ENCODE assay signal across 11 mouse cellular contexts in the genomic region with DNA sequence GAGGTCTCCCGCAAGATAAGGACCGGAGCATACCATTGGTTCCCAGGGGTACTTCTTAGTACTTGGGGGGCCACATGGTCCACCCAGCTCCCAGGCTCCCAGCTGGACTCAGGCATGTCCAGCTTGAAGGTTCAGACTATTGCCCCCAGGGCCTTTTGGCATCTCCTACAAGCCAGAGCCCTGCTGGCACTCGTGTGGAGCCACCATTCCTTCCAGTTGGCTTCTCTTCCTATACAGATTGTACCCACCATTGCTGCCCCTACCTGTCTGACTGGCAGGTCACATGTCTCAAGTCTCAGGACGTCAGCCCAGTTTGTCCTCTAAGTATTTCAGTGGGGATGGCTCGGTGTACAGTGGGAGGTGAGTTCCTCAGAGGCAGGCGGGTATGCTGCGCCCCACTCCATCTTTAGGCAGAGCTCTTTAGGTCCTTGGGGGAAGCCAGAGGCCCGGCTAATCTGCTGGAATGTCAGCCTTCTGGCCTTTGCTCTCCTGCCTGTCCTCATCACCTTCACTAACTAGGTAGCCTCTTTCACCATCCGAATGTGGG.
DNase-seq lines count a peak whose midpoint lies in the region; ATAC-seq and TF ChIP-seq lines count a peak whose summit lies in the region.
"Had no signal": no experiment of that assay in that cellular context is flagged by ENCODE, and none has a peak within 500 bp of the region (broad histone marks: within the 10 kb centered on the region; RNA-seq: fewer than 3 reads in every experiment).

No protein-coding gene starts in this region.

- TF ChIP-seq CTCF in kidney, postnatal 0 days (IDR thresholded peaks at IDR 0.05; ENCODE audit: low read depth) = no peak
- TF ChIP-seq CTCF in kidney, adult 2 months (conservative IDR thresholded peaks at IDR 0.05; ENCODE audit: insufficient read depth, insufficient read length, low read depth, low read length) = no peak

- peak overlapping the region; percentile 36 for H3K4me3 ChIP-seq in heart, embryonic 10.5 days
- no peak overlapping the region for H3K4me3 ChIP-seq in kidney, postnatal 0 days (replicated peaks; ENCODE audit: low read depth, low read length)
- H3K4me3 ChIP-seq in kidney, adult 2 months (ENCODE audit: insufficient read depth, low read depth, low read length) = no peak overlapping the region
- H3K4me3 ChIP-seq: embryonic facial prominence, embryonic 12.5 days; liver, embryonic 15.5 days; midbrain, embryonic 15.5 days had no signal

- peaks cover 95% of the 10 kb centered on the region for H3K4me1 ChIP-seq in heart, embryonic 10.5 days
- peaks cover 42% of the 10 kb centered on the region for H3K4me1 ChIP-seq in kidney, postnatal 0 days (replicated peaks; ENCODE audit: insufficient read depth, low read length)
- H3K4me1 ChIP-seq in kidney, adult 2 months (ENCODE audit: control insufficient read depth, insufficient read depth, low read length) = peaks cover 8% of the 10 kb centered on the region; the same call in 1 of the 2 replicates

- no peaks in the 10 kb centered on the region for H3K27me3 ChIP-seq in heart, embryonic 10.5 days (ENCODE audit: insufficient read depth, poor library complexity, severe bottlenecking)
- H3K27me3 ChIP-seq in kidney, postnatal 0 days (ENCODE audit: insufficient read depth, low read length) = no peaks in the 10 kb centered on the region
- H3K27me3 ChIP-seq in kidney, adult 2 months (replicated peaks; ENCODE audit: control insufficient read depth, insufficient read depth, low read length) = no peaks in the 10 kb centered on the region
- H3K27me3 ChIP-seq: embryonic facial prominence, embryonic 12.5 days; midbrain, embryonic 15.5 days had no signal

- no peaks in the 10 kb centered on the region for H3K9me3 ChIP-seq in heart, embryonic 10.5 days
- H3K9me3 ChIP-seq in kidney, postnatal 0 days (replicated peaks; ENCODE audit: low read length) = no peaks in the 10 kb centered on the region
- H3K9me3 ChIP-seq: embryonic facial prominence, embryonic 12.5 days; liver, embryonic 15.5 days; midbrain, embryonic 15.5 days had no signal

- ATAC-seq in kidney, postnatal 0 days (replicated peaks; ENCODE audit: low FRiP score, low read depth) = no peak
- ATAC-seq: midbrain, embryonic 15.5 days had no signal

- no peak overlapping the region for H3K4me2 ChIP-seq in kidney, postnatal 0 days (ENCODE audit: low read length)
- H3K4me2 ChIP-seq: liver, embryonic 15.5 days; midbrain, embryonic 15.5 days had no signal

- no peak for TF ChIP-seq POLR2A in kidney, adult 2 months (IDR thresholded peaks at IDR 0.05; ENCODE audit: low read depth, low read length)

- 0 out of 2 replicates have a peak overlapping the region, but pooled peaks have one; percentile 14 for H3K9ac ChIP-seq in kidney, postnatal 0 days (ENCODE audit: low read depth, low read length)
- H3K9ac ChIP-seq: embryonic facial prominence, embryonic 12.5 days; liver, embryonic 15.5 days; midbrain, embryonic 15.5 days had no signal

- WGBS in heart, embryonic 10.5 days = 36% methylated on average over 9 of the region's 9 CpGs
- WGBS in kidney, postnatal 0 days = 72% methylated on average over 9 of the region's 9 CpGs
- WGBS in kidney, adult 2 months = 80% methylated on average over 9 of the region's 9 CpGs

- no peak for DNase-seq in heart, embryonic 10.5 days (ENCODE audit: low spot score)
- no peak for DNase-seq in heart, postnatal 25 days (ENCODE audit: low spot score)
- DNase-seq in kidney, postnatal 0 days (ENCODE audit: low spot score) = no peak
- no peak for DNase-seq in kidney, adult 2 months
- peak; percentile 77 to 80 for DNase-seq in cerebellum, adult 18-20 months
- DNase-seq in cerebellum, postnatal 36 days = peak; percentile 68 to 77
- no peak for DNase-seq in frontal cortex, postnatal 25 days (ENCODE audit: low spot score in 2 of 2)
- no peak for DNase-seq in MN1 (ENCODE audit: low spot score)

- peaks cover 30% of the 10 kb centered on the region for H3K36me3 ChIP-seq in heart, embryonic 10.5 days
- H3K36me3 ChIP-seq in kidney, postnatal 0 days (ENCODE audit: insufficient read depth, low read length) = no peaks in the 10 kb centered on the region
- H3K36me3 ChIP-seq in kidney, adult 2 months (ENCODE audit: control insufficient read depth, insufficient read depth, low read length) = no peaks in the 10 kb centered on the region
- H3K36me3 ChIP-seq: liver, embryonic 15.5 days; midbrain, embryonic 15.5 days had no signal

- peak overlapping the region; percentile 80 for H3K27ac ChIP-seq in heart, embryonic 10.5 days
- peak overlapping the region; percentile 64; the same call in 1 of the 2 replicates for H3K27ac ChIP-seq in kidney, postnatal 0 days
- H3K27ac ChIP-seq in kidney, adult 2 months (ENCODE audit: insufficient read depth, low read depth, low read length) = no peak overlapping the region
- H3K27ac ChIP-seq: liver, embryonic 15.5 days had no signal

- intact Hi-C loops in heart, postnatal 25 days (cut with DNase I) = loop anchor here (2.0 kb wide), 2 partner anchors 15 to 37 kb away; no protein-coding TSS in a partner anchor

Comparison
In these comparisons a context has a peak if more than half of its experiments do, and no peak if none do; other contexts are left out.
1. DNase-seq: peak in cerebellum, adult 18-20 months (2 of 2) and cerebellum, postnatal 36 days (2 of 2); none in heart, embryonic 10.5 days (single experiment), heart, postnatal 25 days (single experiment), kidney, postnatal 0 days (single experiment), kidney, adult 2 months (single experiment), frontal cortex, postnatal 25 days (0 of 2) and MN1 (single experiment).